15 mouse cellular contexts compared by ENCODE assay signal in genomic region chr1:54777104-54777503, GRCm38 (mm10).
"Had no signal": no experiment of that assay in that cellular context is flagged by ENCODE, and none has a peak within 500 bp of the region (broad histone marks: within the 10 kb centered on the region; RNA-seq: fewer than 3 reads in every experiment).

No protein-coding gene starts in this region.

- H3K4me1 ChIP-seq: limb, embryonic 12.5 days; liver, embryonic 13.5 days; lung, embryonic 15.5 days; midbrain, embryonic 15.5 days; neural tube, embryonic 12.5 days had no signal

- H3K27ac ChIP-seq: layer of hippocampus, adult 2 months; limb, embryonic 12.5 days; liver, embryonic 13.5 days; lung, embryonic 15.5 days; macrophage; midbrain, embryonic 15.5 days; neural tube, embryonic 12.5 days; stomach, postnatal 0 days had no signal

- DNase-seq: kidney, postnatal 4 days; liver; liver, embryonic 13.5 days; liver, postnatal 0 days; lung, postnatal 14 days; thymus, postnatal 4 days had no signal

- H3K36me3 ChIP-seq: limb, embryonic 12.5 days; liver, embryonic 13.5 days; lung, embryonic 15.5 days; midbrain, embryonic 15.5 days; neural tube, embryonic 12.5 days had no signal

- H3K9ac ChIP-seq: limb, embryonic 12.5 days; liver, embryonic 13.5 days; liver, postnatal 0 days; lung, embryonic 15.5 days; midbrain, embryonic 15.5 days; neural tube, embryonic 12.5 days had no signal

- H3K4me3 ChIP-seq: layer of hippocampus, adult 2 months; limb, embryonic 12.5 days; liver, embryonic 13.5 days; lung, embryonic 15.5 days; megakaryocyte, embryonic 14.5 days; midbrain, embryonic 15.5 days; neural tube, embryonic 12.5 days had no signal

- H3K4me2 ChIP-seq: limb, embryonic 12.5 days; liver, embryonic 13.5 days; lung, embryonic 15.5 days; midbrain, embryonic 11.5 days; midbrain, embryonic 15.5 days; neural tube, embryonic 12.5 days had no signal

- H3K9me3 ChIP-seq: limb, embryonic 12.5 days; liver, embryonic 13.5 days; lung, embryonic 15.5 days; midbrain, embryonic 15.5 days; neural tube, embryonic 12.5 days had no signal

- ATAC-seq: liver, postnatal 0 days; midbrain, embryonic 15.5 days had no signal

- H3K27me3 ChIP-seq: limb, embryonic 12.5 days; liver, embryonic 13.5 days; lung, embryonic 15.5 days; megakaryocyte, embryonic 14.5 days; midbrain, embryonic 15.5 days; neural tube, embryonic 12.5 days had no signal
